Comparison of ENCODE assay signal across 26 mouse cellular contexts in the genomic region with DNA sequence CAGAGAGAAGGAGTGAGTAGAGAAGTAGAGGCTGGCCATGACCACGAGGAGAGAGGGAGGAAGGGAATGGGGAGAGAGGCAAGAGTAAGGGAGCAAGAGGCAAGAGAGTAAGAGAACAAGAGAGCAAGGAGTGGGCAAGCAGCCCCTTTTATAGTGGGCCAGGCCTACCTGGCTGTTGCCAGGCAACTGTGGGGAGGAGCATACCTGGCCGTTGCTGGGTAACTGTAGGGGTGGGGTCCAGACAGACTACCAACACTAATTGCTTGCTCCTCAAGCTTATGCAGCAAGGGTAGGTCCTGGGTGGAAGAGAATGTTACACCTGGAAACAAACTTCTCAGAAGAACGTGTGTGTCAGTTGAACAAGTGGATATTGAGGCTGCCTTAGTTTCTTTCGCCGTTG.
"Had no signal": no experiment of that assay in that cellular context is flagged by ENCODE, and none has a peak within 500 bp of the region (broad histone marks: within the 10 kb centered on the region; RNA-seq: fewer than 3 reads in every experiment).

No protein-coding gene starts in this region.

- DNase-seq: gastrocnemius, postnatal 14 days; gastrocnemius, postnatal 36 days; heart, adult 18-20 months; heart, postnatal 14 days; heart, postnatal 36 days; kidney, adult 11 months; kidney, adult 2 months; kidney, adult 9 months; kidney, postnatal 14 days; kidney, postnatal 36 days; layer of hippocampus, adult 9-11 months; layer of hippocampus, postnatal 36 days; left cerebral cortex, postnatal 4 days had no signal

- H3K27ac ChIP-seq: heart, embryonic 10.5 days; heart, embryonic 13.5 days; heart, embryonic 15.5 days; hindbrain, embryonic 13.5 days; hindbrain, embryonic 15.5 days; kidney, embryonic 15.5 days; kidney, postnatal 0 days; limb, embryonic 13.5 days; limb, embryonic 15.5 days; liver, embryonic 12.5 days; liver, embryonic 14.5 days had no signal

- H3K9me3 ChIP-seq: heart, embryonic 10.5 days; heart, embryonic 13.5 days; heart, embryonic 15.5 days; hindbrain, embryonic 13.5 days; hindbrain, embryonic 15.5 days; kidney, embryonic 15.5 days; limb, embryonic 15.5 days; liver, embryonic 12.5 days had no signal

- H3K36me3 ChIP-seq: heart, embryonic 10.5 days; heart, embryonic 13.5 days; heart, embryonic 15.5 days; hindbrain, embryonic 15.5 days; kidney, embryonic 15.5 days; limb, embryonic 13.5 days; limb, embryonic 15.5 days; liver, embryonic 12.5 days had no signal

- H3K27me3 ChIP-seq: heart, embryonic 13.5 days; heart, embryonic 15.5 days; hindbrain, embryonic 13.5 days; hindbrain, embryonic 15.5 days; kidney, embryonic 15.5 days; limb, embryonic 13.5 days; limb, embryonic 15.5 days; liver, embryonic 12.5 days had no signal

- ATAC-seq: hindbrain, postnatal 0 days; intestine, embryonic 16.5 days; liver, embryonic 12.5 days had no signal

- H3K9ac ChIP-seq: heart, embryonic 13.5 days; heart, embryonic 15.5 days; hindbrain, embryonic 13.5 days; hindbrain, embryonic 15.5 days; kidney, embryonic 15.5 days; limb, embryonic 13.5 days; limb, embryonic 15.5 days; liver, embryonic 12.5 days; liver, embryonic 14.5 days had no signal

- H3K4me1 ChIP-seq: heart, embryonic 10.5 days; heart, embryonic 13.5 days; heart, embryonic 15.5 days; hindbrain, embryonic 13.5 days; hindbrain, embryonic 15.5 days; kidney, embryonic 15.5 days; limb, embryonic 15.5 days; liver, embryonic 12.5 days had no signal

- H3K4me3 ChIP-seq: heart, embryonic 10.5 days; heart, embryonic 13.5 days; heart, embryonic 15.5 days; hindbrain, embryonic 13.5 days; hindbrain, embryonic 15.5 days; kidney, embryonic 15.5 days; limb, embryonic 13.5 days; limb, embryonic 15.5 days; liver, embryonic 12.5 days had no signal

- H3K4me2 ChIP-seq: heart, embryonic 13.5 days; heart, embryonic 15.5 days; hindbrain, embryonic 13.5 days; hindbrain, embryonic 15.5 days; kidney, embryonic 15.5 days; limb, embryonic 13.5 days; limb, embryonic 15.5 days; liver, embryonic 12.5 days had no signal
